Mouse (Mus musculus): Measurements from ENCODE around the gene Methig1. TPM values are rescaled to one million over a fixed set of nuclear protein-coding genes. Genes with fewer than 3 reads are reported as not detected.
"Not testable (repeated sequence)": the region's sequence is repeated elsewhere in the genome, so short reads cannot be mapped to it uniquely, and the experiment has no call there.

The Methig1 gene
- not detected in 2 replicates for polyA plus RNA-seq (2016; fragmentation: Nextera tagmentation; extraction: Ambion mirVana)

DNA sequence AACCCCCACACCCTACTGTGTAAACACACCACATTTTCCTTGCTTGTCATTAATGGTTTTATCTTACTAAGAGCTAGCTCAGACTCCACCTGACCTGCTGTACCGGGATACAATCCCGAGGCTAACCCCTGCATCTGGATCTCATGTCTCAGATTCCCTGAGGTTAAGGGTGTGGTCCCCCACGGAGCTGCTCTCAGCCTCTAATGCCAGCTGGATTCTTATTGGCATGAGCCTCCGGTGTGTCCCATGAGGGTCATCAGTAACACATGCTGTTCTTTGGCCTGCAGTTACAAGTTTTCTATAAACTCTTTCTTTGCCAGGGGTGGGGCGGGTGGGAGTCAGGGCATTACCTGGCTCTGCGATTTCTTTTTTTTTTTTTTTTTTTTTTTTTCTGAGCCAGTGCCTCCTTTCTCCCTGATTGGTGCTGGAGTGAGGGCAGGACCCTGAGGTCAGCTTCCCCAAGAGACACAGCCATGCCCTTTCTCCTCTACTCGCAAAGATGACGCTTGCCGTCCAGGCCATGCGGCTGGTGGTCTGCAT is at the start of gene Methig1, which contains the start of gene Mettl7a2:
Gene Methig1, plus strand, starts transcription at position 439 of the 540 bp plus-strand sequence.
Gene Mettl7a2, plus strand, starts transcription at position 490 of the 540 bp plus-strand sequence.
- no peaks in the 10 kb centered on the region for H3K27me3 ChIP-seq (ENCODE audit: poor library complexity, severe bottlenecking)
- no peak for DNase-seq (ENCODE audit: extremely low spot score, low spot score)
- H3K9me3 ChIP-seq, result no peaks in the 10 kb centered on the region
- 85% methylated on average over 10 of the region's 10 CpGs for WGBS
- H3K4me3 ChIP-seq, result no peak within 1 kb of the TSS
- no peaks in the 10 kb centered on the region for H3K4me1 ChIP-seq
- no peaks in the 10 kb centered on the region for H3K36me3 ChIP-seq (replicated peaks)
- no peak within 1 kb of the TSS for H3K27ac ChIP-seq

DNA sequence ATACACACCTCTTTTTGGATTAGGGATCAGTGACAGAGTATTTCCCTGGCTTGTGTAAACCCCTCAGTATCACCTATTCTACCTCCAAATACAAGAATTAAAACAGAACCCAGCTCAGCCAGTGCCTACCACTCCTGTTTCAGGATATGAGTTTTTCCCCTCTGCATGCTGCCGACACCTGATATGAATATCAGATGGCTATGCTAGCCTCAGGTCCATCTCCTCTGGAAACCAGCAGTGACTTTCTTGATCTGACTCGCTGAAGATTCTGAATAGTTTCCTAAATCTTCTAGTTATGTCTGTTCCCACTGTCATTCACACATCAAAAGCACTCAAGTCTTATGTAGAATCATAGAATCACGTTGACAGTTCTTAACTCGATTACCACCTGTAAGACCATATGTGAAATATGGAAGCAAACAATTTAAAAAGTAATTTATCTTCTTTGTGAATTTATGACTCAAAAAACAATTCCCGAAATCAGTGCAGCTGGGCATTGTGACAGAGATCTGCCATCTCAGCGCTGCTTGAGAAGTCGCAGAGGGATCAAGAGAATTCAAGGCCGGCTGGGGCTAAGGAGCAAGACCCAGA is 49.4 kb upstream of the Methig1 start:
- Histone ChIP-seq H3K4me3 (peak overlapping the region; percentile 60), H3K9me3 (no peaks in the 10 kb centered on the region), H3K36me3 (replicated peaks) (no peaks in the 10 kb centered on the region), H3K27ac (peak overlapping the region; percentile 90), H3K4me1 (peaks cover 33% of the 10 kb centered on the region), H3K27me3 (ENCODE audit: poor library complexity, severe bottlenecking) (no peaks in the 10 kb centered on the region)
- DNase-seq (ENCODE audit: extremely low spot score, low spot score), result no peak
- WGBS, result 60% methylated on average over 8 of the region's 8 CpGs

DNA sequence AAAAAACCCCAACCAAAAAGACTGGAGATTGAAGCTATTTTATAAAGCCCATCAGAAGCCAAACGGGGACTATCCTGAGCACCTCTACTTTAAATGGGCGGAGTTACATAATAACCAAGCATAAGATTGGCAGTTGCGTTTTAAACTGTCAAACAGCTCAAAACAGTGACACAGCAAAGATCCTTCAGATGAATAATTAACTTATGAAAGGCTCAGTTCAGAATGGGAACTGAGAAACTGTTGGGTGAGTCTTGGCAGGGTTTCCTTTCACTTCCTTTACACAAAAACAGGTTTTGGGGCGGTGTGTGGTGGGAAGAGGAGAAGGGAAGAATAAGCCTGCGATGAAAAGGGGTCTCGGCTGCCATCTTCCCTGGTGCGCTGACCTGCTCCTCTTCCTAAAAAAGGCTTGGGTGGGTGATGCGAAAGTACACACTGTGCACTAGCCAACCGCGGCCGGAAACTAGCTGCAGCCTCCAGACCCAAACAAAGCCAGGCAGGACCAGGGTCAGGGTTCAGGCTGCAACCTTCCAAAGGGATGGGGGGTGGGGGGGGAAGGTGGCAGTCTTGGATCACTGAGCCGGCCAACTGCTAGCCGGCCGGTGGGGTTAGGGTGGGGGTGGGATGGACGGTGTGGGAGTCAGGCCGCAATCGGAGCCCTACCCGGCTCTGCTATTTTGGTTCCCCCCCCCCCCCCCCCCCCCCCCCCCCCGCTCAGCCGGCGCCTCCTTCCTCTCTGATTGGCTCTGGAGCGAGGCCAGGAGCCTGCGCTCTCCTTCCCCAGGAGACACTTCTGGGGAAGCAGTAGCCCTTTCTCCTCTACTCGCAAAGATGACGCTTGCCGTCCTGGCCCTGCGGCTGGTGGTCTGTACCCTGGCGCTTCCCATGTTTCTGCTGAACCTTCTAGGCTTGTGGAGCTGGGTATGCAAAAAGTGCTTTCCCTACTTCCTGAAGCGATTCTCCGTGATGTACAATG is 48.6 kb upstream of the Methig1 start, which contains the start of gene Mettl7a1:
Gene Mettl7a1, plus strand, starts transcription at position 122 of the 973 bp plus-strand sequence.
- Histone ChIP-seq H3K4me1 (peaks cover 33% of the 10 kb centered on the region), H3K36me3 (replicated peaks) (no peaks in the 10 kb centered on the region), H3K9me3 (no peaks in the 10 kb centered on the region), H3K27me3 (ENCODE audit: poor library complexity, severe bottlenecking) (no peaks in the 10 kb centered on the region), H3K27ac (peak within 1 kb of the TSS; percentile 90), H3K4me3 (peak within 1 kb of the TSS; percentile 60)
- peak; percentile 76 for DNase-seq (ENCODE audit: extremely low spot score, low spot score)
- WGBS, result 5% methylated on average over 21 of the region's 30 CpGs

DNA sequence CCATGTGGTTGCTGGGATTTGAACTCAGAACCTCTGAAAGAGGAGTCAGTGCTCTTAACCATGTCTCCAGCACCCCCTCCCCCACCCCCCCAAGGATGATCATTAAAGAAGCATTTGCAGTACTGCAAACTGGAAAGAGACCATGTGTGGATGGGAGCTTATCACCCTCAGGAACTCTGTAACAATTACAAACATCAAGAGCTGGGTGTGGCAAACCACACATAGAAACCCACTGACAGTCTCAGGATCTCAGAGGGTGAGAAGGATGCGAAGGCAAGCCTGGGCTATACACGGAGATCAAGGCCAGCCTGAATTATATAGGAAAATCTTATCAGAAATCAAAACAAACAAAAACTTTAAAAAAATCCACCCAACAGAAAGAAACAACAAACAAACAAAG is 46.7 kb upstream of the Methig1 start:
- no peak overlapping the region for H3K27ac ChIP-seq
- H3K4me1 ChIP-seq, result peaks cover 33% of the 10 kb centered on the region
- no peak overlapping the region for H3K4me3 ChIP-seq
- no peaks in the 10 kb centered on the region for H3K36me3 ChIP-seq (replicated peaks)
- no peaks in the 10 kb centered on the region for H3K27me3 ChIP-seq (ENCODE audit: poor library complexity, severe bottlenecking)
- no peaks in the 10 kb centered on the region for H3K9me3 ChIP-seq
- no peak for DNase-seq (ENCODE audit: extremely low spot score, low spot score)
- 88% methylated on average over 2 of the region's 2 CpGs for WGBS

DNA sequence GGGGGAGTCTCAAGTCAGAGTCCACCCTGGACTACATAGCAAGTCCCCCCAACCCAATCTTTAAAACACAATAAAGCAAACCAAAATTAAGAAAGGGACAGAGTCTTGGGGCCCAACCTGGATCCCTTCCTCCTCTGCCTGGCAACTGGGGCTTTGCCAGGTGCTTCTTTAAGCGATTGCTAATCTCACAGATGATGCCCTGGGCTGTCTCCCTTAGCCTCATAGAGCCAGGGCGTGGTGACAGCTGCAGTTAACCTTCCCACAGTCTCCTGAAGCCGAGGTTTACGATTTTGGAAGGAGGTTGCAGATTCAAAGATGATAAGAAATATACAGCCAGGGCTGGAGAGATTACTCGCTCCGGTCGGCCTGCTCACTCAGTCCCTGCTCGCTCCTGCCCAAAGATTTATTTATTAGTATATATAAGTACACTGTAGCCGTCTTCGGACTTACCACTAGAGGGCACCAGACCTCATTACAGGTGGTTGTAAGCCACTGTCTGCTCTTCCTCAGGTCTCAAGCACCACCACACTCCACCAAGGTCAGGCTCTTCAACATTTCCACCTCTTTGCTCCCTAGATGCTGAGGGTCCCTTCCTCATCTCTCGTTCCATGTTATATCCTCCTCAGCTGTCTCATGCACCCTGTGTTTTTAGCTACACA is 45.4 kb upstream of the Methig1 start:
- H3K27me3 ChIP-seq (ENCODE audit: poor library complexity, severe bottlenecking); H3K4me3 ChIP-seq; H3K27ac ChIP-seq; H3K9me3 ChIP-seq; H3K36me3 ChIP-seq (replicated peaks): not testable (repeated sequence)
- DNase-seq (ENCODE audit: extremely low spot score, low spot score), result peak; percentile 24
- H3K4me1 ChIP-seq, result peaks cover 28% of the 10 kb centered on the region
- WGBS, result 48% methylated on average over 11 of the region's 11 CpGs

DNA sequence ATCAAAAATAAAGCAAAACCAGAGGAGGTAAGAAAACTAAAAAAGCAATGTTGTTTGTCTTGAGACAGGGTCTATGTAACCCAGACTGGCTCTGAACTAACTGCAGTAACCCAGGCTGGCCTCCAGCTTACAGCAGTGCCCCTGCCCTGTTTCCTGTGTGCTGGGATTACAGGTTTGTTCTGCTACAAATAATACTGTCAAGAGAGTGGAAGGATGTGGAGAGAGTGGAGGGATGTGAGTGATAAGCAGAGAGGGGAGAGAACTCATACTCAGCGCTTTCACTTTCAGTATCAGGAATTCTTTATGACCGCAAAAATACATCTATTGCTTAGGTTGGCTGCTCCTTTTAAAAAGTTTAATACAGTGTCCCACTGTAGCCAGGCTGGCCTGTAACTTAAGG is 40.6 kb upstream of the Methig1 start:
- WGBS, result 94% methylated on average over 2 of the region's 2 CpGs

DNA sequence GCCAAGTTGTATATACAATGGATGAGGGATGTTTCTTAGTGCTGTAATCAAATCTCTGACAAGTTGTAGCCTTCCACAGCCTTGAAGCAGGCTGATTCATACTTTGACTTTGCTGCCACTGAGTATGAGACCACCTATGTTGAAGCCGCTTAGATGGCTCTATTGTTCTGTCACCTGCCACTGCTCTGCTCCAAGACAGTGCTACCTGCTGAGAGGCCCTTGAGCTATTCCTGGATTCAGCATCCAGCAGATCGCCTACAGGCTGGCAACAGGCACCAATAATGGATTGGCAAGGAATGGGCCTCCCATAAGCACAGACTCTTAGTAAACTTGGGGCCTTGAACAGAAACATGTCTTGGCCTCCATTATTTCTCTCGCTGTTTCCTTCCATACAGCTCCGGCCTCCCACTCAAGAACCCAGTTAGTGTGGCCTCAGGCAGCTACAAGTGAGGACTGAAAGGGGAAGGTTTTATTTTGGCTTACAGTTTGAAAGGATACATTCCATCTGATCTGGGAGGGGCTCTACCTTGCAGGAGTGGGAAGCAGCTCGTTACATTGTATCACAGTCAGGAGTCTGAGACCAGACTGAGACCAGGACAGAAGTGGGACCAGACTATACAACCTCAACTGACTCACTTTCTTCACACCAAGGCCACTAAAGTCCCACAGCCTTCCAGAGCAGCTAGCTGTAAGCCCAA is 38.4 kb upstream of the Methig1 start:
- H3K4me1 ChIP-seq, result peaks cover 7% of the 10 kb centered on the region
- WGBS, result 89% methylated on average over 5 of the region's 5 CpGs
- H3K27ac ChIP-seq, result no peak overlapping the region
- DNase-seq (ENCODE audit: extremely low spot score, low spot score), result no peak
- H3K9me3 ChIP-seq, result peaks cover 4% of the 10 kb centered on the region; the same call in 1 of the 2 replicates
- H3K4me3 ChIP-seq, result no peak overlapping the region
- H3K27me3 ChIP-seq (ENCODE audit: poor library complexity, severe bottlenecking), result no peaks in the 10 kb centered on the region
- peaks cover 11% of the 10 kb centered on the region for H3K36me3 ChIP-seq (replicated peaks)

More for the DNA sequence above, 40.6 kb upstream of the Methig1 start:
- Histone ChIP-seq H3K4me3 (no peak overlapping the region), H3K36me3 (replicated peaks) (peaks cover 11% of the 10 kb centered on the region), H3K27me3 (ENCODE audit: poor library complexity, severe bottlenecking) (no peaks in the 10 kb centered on the region), H3K27ac (no peak overlapping the region), H3K9me3 (peaks cover 4% of the 10 kb centered on the region; the same call in 1 of the 2 replicates), H3K4me1 (no peaks in the 10 kb centered on the region)
- no peak for DNase-seq (ENCODE audit: extremely low spot score, low spot score)

DNA sequence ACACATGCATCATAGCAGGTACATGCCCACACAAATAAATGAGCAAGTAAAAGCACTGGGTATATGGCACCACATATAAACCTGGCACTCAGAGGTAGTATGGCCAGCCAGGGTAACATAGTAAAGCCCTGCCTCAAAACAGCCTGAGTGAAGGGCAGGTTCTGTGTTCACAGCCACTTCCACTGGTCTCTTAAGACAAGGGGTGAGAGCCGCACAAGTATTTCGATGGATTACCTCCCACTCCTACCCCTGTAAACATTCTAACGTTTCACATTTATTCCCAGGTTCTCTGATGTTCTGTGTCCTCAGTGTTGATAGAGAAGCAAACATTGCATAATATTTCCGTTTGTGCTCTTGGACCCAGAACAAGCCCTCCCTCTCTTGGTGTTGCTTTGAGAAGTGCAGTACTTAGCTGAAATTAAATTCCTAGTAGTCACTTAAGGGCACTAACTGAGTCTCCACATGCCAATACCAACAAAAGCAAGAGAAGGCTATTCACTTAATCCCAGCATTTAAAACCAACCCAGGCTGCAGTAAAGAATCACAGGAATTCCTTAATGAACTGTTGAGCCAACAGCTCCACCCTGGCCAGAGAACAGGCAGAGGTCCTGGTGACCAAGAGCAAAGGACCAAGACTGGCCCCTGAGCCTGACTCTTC is 34.8 kb upstream of the Methig1 start:
- not testable (repeated sequence) for H3K4me1 ChIP-seq; H3K27me3 ChIP-seq (ENCODE audit: poor library complexity, severe bottlenecking); H3K27ac ChIP-seq; H3K9me3 ChIP-seq; H3K4me3 ChIP-seq; DNase-seq (ENCODE audit: extremely low spot score, low spot score)
- WGBS, result 72% methylated on average over 4 of the region's 4 CpGs
- H3K36me3 ChIP-seq (replicated peaks), result peaks cover 11% of the 10 kb centered on the region

DNA sequence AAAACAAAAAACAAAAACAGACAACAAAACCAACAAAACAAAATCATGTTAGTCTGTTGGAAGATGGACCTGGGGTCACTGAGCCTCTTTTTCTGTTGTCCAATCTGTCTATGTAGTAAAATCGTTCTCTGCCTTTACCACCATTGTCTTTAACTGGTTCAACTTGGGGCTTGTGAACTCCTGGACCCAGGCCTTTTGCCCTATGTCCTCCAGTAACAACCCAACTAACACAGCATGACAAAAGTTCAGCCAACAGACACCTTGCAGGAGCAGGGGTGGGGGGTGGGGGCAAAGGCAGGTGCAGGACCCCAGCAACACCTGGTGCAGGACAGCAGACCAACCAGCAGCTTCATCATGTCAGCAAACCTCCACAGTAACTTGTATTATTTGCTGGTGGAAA is 33.1 kb upstream of the Methig1 start:
- H3K27me3 ChIP-seq (ENCODE audit: poor library complexity, severe bottlenecking), result no peaks in the 10 kb centered on the region

DNA sequence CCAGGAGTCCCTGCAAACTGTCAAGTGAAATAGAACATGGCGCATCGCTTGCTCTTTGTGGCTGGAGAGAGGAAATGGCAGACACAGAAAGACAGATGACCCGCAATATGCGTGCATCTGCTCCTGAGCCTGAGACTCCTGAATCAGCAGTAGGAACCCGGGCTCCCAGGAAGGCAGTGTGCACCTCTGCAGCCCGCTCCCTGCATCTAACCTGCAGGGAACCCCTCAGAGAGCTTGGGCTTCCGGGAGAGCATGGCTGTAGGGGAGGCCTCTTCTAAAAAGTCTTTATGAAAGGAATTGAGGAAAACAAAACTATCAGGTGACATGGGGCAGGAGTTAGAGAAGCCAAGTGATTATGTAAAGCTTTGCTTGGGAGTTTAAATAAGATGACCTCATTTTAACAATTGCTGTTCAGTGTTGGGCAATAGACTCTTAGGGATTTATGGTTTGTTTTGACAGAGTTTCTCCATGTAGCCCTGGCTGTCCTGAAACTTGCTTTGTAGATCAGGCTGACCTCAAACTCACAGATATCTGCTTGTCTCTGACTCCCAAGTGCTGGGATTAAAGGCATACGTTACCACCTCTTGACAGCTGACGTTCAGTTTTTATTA is 32.5 kb upstream of the Methig1 start:
- Histone ChIP-seq H3K9me3 (no peaks in the 10 kb centered on the region), H3K27me3 (ENCODE audit: poor library complexity, severe bottlenecking) (no peaks in the 10 kb centered on the region), H3K4me1 (peaks cover 7% of the 10 kb centered on the region), H3K36me3 (replicated peaks) (no peaks in the 10 kb centered on the region), H3K4me3 (no peak overlapping the region), H3K27ac (no peak overlapping the region)
- 85% methylated on average over 9 of the region's 9 CpGs for WGBS
- DNase-seq (ENCODE audit: extremely low spot score, low spot score), result no peak

More for the DNA sequence above, 33.1 kb upstream of the Methig1 start:
- no peaks in the 10 kb centered on the region for H3K9me3 ChIP-seq
- DNase-seq (ENCODE audit: extremely low spot score, low spot score), result no peak
- H3K36me3 ChIP-seq (replicated peaks), result peaks cover 2% of the 10 kb centered on the region
- H3K27ac ChIP-seq, result no peak overlapping the region
- no peak overlapping the region for H3K4me3 ChIP-seq
- H3K4me1 ChIP-seq, result peaks cover 7% of the 10 kb centered on the region
- WGBS, result 68% methylated on average over 1 of the region's 1 CpGs

DNA sequence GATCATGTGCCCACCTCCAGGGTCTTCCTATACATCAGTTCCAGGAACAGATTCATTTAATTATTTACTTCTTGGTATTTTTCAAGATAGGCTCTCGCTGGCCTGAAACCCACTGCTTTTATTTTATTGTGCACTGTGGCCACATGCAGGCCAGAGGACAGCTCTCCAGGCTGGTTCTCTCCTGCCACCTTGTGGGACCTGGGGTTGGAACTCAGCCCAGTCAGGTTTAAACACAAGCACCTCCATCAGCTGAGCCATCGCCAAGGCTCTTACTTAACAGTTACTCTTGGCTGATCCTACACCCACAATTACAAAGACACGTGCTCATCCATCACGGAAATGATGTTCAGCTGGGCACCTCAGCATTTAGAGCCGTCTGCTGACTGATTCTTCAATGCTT is 31.8 kb upstream of the Methig1 start:
- no peak overlapping the region for H3K4me3 ChIP-seq
- no peaks in the 10 kb centered on the region for H3K27me3 ChIP-seq (ENCODE audit: poor library complexity, severe bottlenecking)
- no peak overlapping the region for H3K27ac ChIP-seq
- no peaks in the 10 kb centered on the region for H3K9me3 ChIP-seq
- H3K4me1 ChIP-seq, result peaks cover 7% of the 10 kb centered on the region
- DNase-seq (ENCODE audit: extremely low spot score, low spot score), result no peak
- no peaks in the 10 kb centered on the region for H3K36me3 ChIP-seq (replicated peaks)
- WGBS, result 68% methylated on average over 5 of the region's 5 CpGs

All from forebrain, embryonic 10.5 days (tissue).